Mouse (Mus musculus): ENCODE data around the gene Apoc2. TPM values are rescaled to one million over a fixed set of nuclear protein-coding genes. Genes with fewer than 3 reads are reported as not detected.

Gene Apoc2
- polyA plus RNA-seq, 1 experiment from 2014 or later = not detected

DNA sequence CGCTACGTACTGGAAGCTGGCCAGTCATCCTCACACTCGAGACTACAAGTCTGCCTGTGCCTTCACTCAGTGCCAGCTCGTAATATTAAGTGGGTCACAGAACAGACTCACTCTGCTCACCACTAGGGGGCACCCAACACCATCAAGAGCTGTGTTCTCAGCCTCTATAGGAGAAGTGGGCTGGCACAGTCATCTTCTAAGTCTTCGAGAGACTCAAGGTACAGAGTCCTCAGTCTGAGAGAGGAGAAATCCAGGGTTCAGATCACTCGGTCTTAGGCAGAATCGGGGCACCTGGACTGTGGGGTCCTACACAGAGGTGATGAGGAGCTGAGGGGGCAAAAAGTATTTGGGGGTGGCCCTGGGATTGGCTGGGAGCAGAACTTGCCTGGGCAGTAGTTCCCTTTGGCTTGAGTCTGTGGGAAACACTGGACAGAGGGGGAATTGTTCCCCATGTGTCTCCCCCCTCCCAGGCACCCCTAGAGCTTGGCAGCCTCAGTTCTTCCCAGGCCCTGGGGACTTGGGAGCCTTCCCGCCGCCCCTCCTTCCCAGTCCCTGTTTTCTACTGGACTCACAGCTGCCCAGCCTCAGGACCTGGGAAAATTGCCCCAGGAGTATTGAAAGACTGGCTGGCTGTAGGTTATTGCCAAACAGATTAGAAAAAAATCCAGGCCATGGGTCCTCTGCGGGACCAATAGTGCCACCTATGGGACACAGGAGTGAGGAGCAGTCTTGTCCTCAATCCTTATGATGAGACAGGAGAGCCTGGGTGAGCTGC is 8.6 kb downstream of the Apoc2 start:
- 8% methylated on average over 10 of the region's 10 CpGs for WGBS

GRCm38 (mm10) chr7:19667434-19667833 is 10.3 kb downstream of the Apoc2 start:
- H3K27ac ChIP-seq = no peak overlapping the region
- 70% methylated on average over 2 of the region's 2 CpGs for WGBS
- H3K27me3 ChIP-seq = no peaks in the 10 kb centered on the region
- H3K4me2 ChIP-seq (replicated peaks) = no peak overlapping the region
- ATAC-seq (ENCODE audit: low FRiP score) = no peak
- H3K4me1 ChIP-seq = peaks cover 19% of the 10 kb centered on the region
- no peaks in the 10 kb centered on the region for H3K36me3 ChIP-seq
- no peaks in the 10 kb centered on the region for H3K9me3 ChIP-seq (replicated peaks)
- no peak overlapping the region for H3K4me3 ChIP-seq
- no peak overlapping the region for H3K9ac ChIP-seq

More for the DNA sequence above, 8.6 kb downstream of the Apoc2 start:
- peaks cover 10% of the 10 kb centered on the region for H3K4me1 ChIP-seq
- H3K4me3 ChIP-seq = no peak overlapping the region
- ATAC-seq (ENCODE audit: low FRiP score) = peak; percentile 57
- H3K27ac ChIP-seq = 0 out of 2 replicates have a peak overlapping the region, but pooled peaks have one; percentile 4
- no peaks in the 10 kb centered on the region for H3K36me3 ChIP-seq
- H3K9ac ChIP-seq = 0 out of 2 replicates have a peak overlapping the region, but pooled peaks have one; percentile 3
- H3K9me3 ChIP-seq (replicated peaks) = no peaks in the 10 kb centered on the region
- no peaks in the 10 kb centered on the region for H3K27me3 ChIP-seq
- 0 out of 2 replicates have a peak overlapping the region, but pooled peaks have one; percentile 5 for H3K4me2 ChIP-seq (replicated peaks)

DNA sequence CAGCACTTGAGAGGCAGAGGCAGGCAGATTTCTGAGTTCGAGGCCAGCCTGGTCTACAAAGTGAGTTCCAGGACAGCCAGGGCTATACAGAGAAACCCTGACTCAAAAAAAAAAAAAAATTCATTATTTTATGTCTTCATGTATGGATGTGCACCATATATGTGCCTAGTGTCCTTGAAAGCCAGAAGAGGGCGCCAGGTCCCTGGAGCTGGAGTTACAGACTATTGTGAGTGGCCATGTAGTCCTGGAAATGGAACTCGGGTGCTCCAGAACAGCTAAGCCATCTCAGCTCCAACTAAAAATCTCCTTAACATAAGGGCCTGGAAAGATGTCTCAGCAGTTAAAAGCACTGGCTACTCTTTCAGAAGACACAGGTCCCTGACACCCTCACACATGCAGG is 11.0 kb downstream of the Apoc2 start:
- no peaks in the 10 kb centered on the region for H3K9me3 ChIP-seq (replicated peaks)
- no peak overlapping the region for H3K4me3 ChIP-seq
- no peak overlapping the region for H3K4me2 ChIP-seq (replicated peaks)
- H3K4me1 ChIP-seq = peaks cover 19% of the 10 kb centered on the region
- ATAC-seq (ENCODE audit: low FRiP score) = no peak
- H3K27ac ChIP-seq = no peak overlapping the region
- 67% methylated on average over 3 of the region's 3 CpGs for WGBS
- no peak overlapping the region for H3K9ac ChIP-seq
- H3K36me3 ChIP-seq = no peaks in the 10 kb centered on the region
- no peaks in the 10 kb centered on the region for H3K27me3 ChIP-seq

DNA sequence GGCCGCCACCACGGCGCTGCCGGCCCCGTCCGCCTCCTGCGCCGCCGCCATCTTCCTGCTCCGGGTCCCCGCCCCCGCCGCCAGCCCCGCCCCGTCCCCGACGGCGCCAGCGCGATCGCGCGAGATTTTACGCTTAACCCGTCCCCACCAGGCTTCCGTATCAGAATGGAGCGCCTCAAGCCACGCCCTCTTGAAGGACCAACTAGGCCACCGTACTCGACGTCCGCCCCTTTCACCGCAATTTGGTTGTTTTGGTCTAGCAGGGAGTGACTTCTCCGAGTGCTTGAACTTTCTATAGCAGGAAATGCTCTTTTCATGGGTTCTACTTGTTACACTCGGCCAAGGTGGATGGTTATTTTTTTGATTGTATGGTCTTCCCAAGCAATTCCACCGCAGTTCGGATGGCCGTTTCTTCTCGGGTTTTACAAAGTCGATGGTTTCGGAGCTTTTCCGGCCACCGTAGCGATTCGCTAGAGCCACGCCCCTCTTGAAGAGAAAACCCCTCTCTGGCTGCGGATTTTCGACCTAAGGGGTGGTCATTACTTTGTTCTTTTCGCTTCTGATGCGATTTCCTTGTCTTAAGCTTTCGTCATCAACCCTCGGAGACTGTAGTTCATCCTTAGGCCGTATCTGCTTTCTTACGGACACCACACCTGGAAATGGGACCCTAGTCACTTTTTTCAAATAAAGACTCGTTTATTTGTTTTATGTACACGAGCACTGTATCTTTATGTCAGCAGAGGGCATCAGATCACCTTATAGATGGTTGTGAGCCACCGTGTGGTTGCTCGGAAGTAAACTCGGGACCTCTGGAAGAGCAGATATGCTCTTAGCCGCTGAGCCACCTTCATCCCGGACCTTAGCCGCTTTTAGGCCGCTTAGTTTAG is 12.5 kb downstream of the Apoc2 start, which contains the start of gene Clptm1:
Clptm1 (minus strand) TSS at position 79 of the 887 bp plus-strand sequence.
- ATAC-seq (ENCODE audit: low FRiP score) = peak; percentile 83
- H3K9ac ChIP-seq = peak within 1 kb of the TSS; percentile 98
- H3K27ac ChIP-seq = peak within 1 kb of the TSS; percentile 93
- peak within 1 kb of the TSS; percentile 85 for H3K4me2 ChIP-seq (replicated peaks)
- no peaks in the 10 kb centered on the region for H3K9me3 ChIP-seq (replicated peaks)
- no peaks in the 10 kb centered on the region for H3K27me3 ChIP-seq
- peak within 1 kb of the TSS; percentile 100 for H3K4me3 ChIP-seq
- H3K4me1 ChIP-seq = peaks cover 21% of the 10 kb centered on the region
- H3K36me3 ChIP-seq = no peaks in the 10 kb centered on the region
- under 1% methylated on average over 63 of the region's 63 CpGs for WGBS

DNA sequence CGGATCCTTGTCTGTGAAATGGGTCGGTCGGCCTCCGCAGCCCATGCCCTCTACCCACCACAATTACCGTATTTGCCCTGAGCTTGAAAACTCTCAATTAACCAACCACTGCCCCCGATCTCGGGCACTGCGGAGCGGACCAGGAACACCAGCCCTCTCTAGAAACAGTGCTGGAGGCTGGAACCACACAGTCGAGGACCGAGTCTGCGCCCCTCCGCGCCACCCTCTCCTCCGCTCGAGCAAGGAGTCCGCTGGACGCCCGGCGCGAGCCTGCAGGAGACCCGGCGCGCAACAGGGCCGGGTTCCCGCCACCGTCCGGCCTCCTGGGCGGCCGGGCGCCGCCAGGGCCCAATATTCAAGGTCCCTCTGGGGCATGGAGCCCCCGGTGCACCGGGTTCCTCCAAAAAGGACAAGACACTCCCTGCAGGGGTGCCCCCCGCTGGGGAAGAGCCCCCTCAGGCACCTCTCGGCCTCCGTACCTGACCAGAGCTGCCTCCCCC is 13.2 kb downstream of the Apoc2 start:
- no peaks in the 10 kb centered on the region for H3K9me3 ChIP-seq (replicated peaks)
- ATAC-seq (ENCODE audit: low FRiP score) = peak; percentile 66

GRCm38 (mm10) chr7:19663940-19664339 is 13.8 kb downstream of the Apoc2 start:
- Histone ChIP-seq H3K4me2 (replicated peaks) (peak overlapping the region; percentile 85), H3K9me3 (replicated peaks) (no peaks in the 10 kb centered on the region), H3K4me1 (peaks cover 18% of the 10 kb centered on the region), H3K27me3 (no peaks in the 10 kb centered on the region), H3K4me3 (peak overlapping the region; percentile 100), H3K27ac (no peak overlapping the region), H3K9ac (peak overlapping the region; percentile 98), H3K36me3 (peaks cover 8% of the 10 kb centered on the region)
- ATAC-seq (ENCODE audit: low FRiP score) = peak; percentile 10; the same call in 1 of the 2 replicates
- WGBS = 23% methylated on average over 8 of the region's 8 CpGs

More for the DNA sequence above, 13.2 kb downstream of the Apoc2 start:
- H3K27me3 ChIP-seq = no peaks in the 10 kb centered on the region
- WGBS = under 1% methylated on average over 35 of the region's 37 CpGs
- peak overlapping the region; percentile 85 for H3K4me2 ChIP-seq (replicated peaks)
- peaks cover 21% of the 10 kb centered on the region for H3K4me1 ChIP-seq
- H3K4me3 ChIP-seq = peak overlapping the region; percentile 100
- peak overlapping the region; percentile 98 for H3K9ac ChIP-seq
- H3K36me3 ChIP-seq = peaks cover 6% of the 10 kb centered on the region
- peak overlapping the region; percentile 93 for H3K27ac ChIP-seq

DNA sequence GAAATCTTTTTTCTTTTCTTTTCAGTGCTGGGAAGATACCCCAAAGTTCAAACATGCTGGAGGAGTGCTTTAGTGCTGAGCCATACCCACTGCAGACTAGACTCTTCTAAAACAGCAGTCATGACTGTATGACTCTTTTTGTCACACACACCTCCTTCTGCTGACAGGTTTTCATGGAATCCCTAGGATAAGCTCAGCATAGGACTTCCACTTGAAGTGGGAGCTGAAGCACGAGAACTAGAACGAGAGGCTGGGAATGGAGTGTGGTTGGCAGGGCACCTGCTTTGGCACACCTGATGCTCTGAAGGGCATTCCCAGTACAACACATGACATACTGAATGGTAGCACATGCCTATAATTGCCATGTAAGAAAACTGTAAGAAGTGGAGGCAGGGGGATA is 25.1 kb downstream of the Apoc2 start:
- H3K27me3 ChIP-seq = no peaks in the 10 kb centered on the region
- no peak overlapping the region for H3K4me2 ChIP-seq (replicated peaks)
- no peaks in the 10 kb centered on the region for H3K9me3 ChIP-seq (replicated peaks)
- no peak for ATAC-seq (ENCODE audit: low FRiP score)
- no peak overlapping the region for H3K4me3 ChIP-seq
- no peak overlapping the region for H3K9ac ChIP-seq
- no peak overlapping the region for H3K27ac ChIP-seq
- no peaks in the 10 kb centered on the region for H3K4me1 ChIP-seq
- 92% methylated on average over 2 of the region's 2 CpGs for WGBS
- peaks cover 69% of the 10 kb centered on the region for H3K36me3 ChIP-seq

DNA sequence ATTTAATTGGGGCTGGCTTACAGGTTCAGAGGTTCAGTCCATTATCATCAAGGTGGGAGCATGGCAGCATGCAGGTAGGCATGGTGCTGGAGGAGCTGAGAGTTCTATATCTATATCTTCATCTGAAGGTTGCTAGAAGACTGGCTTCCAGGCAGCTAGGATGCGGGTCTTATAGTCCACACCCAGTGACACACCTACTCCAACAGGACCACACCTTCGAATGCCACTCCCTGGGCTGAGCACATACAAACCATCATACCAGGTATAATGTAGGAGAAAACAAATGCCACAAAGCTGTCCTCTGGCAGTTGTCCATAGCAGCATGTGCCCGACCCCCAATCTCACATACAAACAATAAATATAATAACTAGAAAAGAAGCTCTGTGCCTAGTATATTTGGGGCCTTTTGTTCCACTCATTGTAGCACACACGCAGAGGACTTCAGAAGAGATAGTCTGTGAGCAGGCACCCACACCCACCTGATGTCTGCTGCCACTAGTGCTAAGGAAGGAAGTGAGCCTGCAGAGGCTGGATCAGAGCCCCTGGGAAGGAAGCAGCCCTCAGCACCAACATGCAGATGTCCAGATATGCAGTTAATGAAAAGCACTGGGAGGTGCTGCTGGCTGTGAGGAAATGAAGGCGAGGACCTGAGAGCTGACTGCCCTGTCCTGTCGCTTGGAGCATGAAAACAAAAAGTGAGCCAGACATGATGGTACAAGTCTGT is 26.5 kb downstream of the Apoc2 start:
- Histone ChIP-seq H3K4me2 (replicated peaks) (no peak overlapping the region), H3K27me3 (no peaks in the 10 kb centered on the region), H3K9me3 (replicated peaks) (no peaks in the 10 kb centered on the region), H3K4me1 (no peaks in the 10 kb centered on the region), H3K27ac (no peak overlapping the region), H3K9ac (no peak overlapping the region), H3K36me3 (peaks cover 77% of the 10 kb centered on the region), H3K4me3 (no peak overlapping the region)
- ATAC-seq (ENCODE audit: low FRiP score) = no peak
- 92% methylated on average over 6 of the region's 6 CpGs for WGBS

GRCm38 (mm10) chr7:19641223-19641622 is 36.5 kb downstream of the Apoc2 start:
- Histone ChIP-seq H3K4me2 (replicated peaks) (no peak overlapping the region), H3K4me3 (no peak overlapping the region), H3K27me3 (no peaks in the 10 kb centered on the region), H3K9me3 (replicated peaks) (no peaks in the 10 kb centered on the region), H3K27ac (no peak overlapping the region), H3K9ac (no peak overlapping the region), H3K36me3 (peaks cover 98% of the 10 kb centered on the region), H3K4me1 (no peaks in the 10 kb centered on the region)
- WGBS = 92% methylated on average over 4 of the region's 4 CpGs
- ATAC-seq (ENCODE audit: low FRiP score) = no peak

DNA sequence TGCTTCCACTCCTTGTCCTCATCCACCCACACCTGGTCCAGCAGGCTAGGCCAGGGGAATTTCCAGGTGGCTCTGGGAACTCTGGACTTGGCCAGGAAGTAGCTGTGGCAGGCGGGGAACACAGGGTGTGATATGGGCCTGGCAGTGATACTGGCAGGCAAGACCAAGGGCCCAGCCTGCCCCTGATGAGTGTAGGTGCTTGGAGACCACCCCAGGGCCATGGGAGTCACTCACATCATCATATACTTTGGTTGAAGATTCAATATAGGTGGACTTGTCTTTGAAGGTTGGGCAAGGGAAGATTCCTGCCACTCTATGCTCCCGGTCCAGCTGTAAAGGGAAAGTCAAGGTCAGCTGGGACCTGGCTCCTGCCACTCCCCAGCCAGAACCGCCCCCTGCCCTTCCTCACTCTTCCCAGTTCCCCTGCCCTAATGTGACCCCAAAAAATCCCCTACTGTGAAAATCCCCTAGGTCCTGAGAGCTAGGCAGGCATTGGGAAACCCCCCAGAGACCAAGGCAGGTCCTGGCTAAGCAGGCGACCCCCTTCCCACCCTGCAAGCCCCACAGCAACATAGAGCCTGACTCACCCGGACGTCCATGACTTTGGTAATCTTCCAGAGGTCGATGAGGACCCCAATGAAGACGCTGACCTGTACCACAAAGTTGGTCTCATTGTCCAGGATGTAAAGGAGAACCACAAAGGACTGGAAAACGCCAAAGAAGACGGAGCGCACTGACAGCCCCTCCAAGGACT is 42.5 kb downstream of the Apoc2 start:
- H3K9ac ChIP-seq = no peak overlapping the region
- H3K9me3 ChIP-seq (replicated peaks) = no peaks in the 10 kb centered on the region
- H3K4me2 ChIP-seq (replicated peaks) = no peak overlapping the region
- no peaks in the 10 kb centered on the region for H3K27me3 ChIP-seq
- H3K36me3 ChIP-seq = peaks cover 83% of the 10 kb centered on the region
- no peaks in the 10 kb centered on the region for H3K4me1 ChIP-seq
- no peak overlapping the region for H3K27ac ChIP-seq
- WGBS = 90% methylated on average over 11 of the region's 11 CpGs
- no peak overlapping the region for H3K4me3 ChIP-seq
- ATAC-seq (ENCODE audit: low FRiP score) = no peak

DNA sequence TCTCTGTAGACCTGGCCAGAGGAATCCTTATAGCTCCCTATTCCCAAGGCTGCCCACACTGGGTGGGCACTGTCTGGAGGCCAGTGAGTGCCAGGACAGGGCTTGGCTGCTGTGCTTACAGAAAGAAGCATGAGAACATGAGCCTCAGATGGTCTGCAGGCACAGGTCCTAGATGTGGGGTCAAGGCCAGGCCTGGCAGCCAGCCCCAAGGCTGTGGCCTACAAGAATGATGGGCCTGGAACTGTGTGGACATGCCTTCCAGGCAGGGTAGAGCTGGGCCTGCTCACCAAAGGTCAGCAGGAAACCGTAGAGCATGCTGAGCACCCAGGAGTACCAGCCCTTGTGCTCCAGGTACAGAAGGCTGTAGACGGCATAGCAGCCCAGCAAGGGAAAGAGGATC is 43.1 kb downstream of the Apoc2 start:
- Histone ChIP-seq H3K9ac (no peak overlapping the region), H3K36me3 (peaks cover 77% of the 10 kb centered on the region), H3K4me1 (peaks cover 2% of the 10 kb centered on the region; the same call in 1 of the 2 replicates), H3K9me3 (replicated peaks) (no peaks in the 10 kb centered on the region), H3K4me3 (no peak overlapping the region), H3K27me3 (0 out of 2 replicates have a peak, but pooled peaks cover 2% of the 10 kb centered on the region), H3K27ac (no peak overlapping the region), H3K4me2 (replicated peaks) (no peak overlapping the region)
- 100% methylated on average over 2 of the region's 2 CpGs for WGBS
- no peak for ATAC-seq (ENCODE audit: low FRiP score)

Data from hindbrain, embryonic 12.5 days (tissue).